Mouse (Mus musculus) left cerebral cortex, adult 2 months (tissue): ENCODE data around the gene Trir. TPM values are rescaled to one million over a fixed set of nuclear protein-coding genes. Genes with fewer than 3 reads are reported as not detected.
A peak's percentile ranks its signal among the peaks of the same experiment; 100 is the strongest.

Source experiments
- DNase-seq, 2 experiments: peaks; one replicate each; pipeline ENCODE4 v3.0.0; 2021 to 2022; ENCODE audit warnings: low spot score in 2 of 2, mixed read lengths in 1 of 2; ENCODE audit errors: extremely low spot score in 1 of 2
- H3K27ac ChIP-seq: fragments of 200-600 bp; 2 replicates; pipeline ENCODE4 v1.8.1; 2022
- H3K4me3 ChIP-seq: fragments of 200-600 bp; 2 replicates; pipeline ENCODE4 v1.8.1; 2022
- CTCF ChIP-seq: fragments of 200-600 bp; IDR thresholded peaks from 2 replicates; pipeline ENCODE4 v1.8.1; 2022; ENCODE audit warnings: antibody characterized with exemption, mild to moderate bottlenecking, moderate library complexity
- intact Hi-C: fragments of 180-260 bp; cut with DNase I; formaldehyde crosslinking; loops from one replicate; pipeline ENCODE4 v1.15.1; 2025
- total RNA-seq, 2 experiments: library from RNA; stranded (reverse); gene quantifications; 2 replicates each; pipeline ENCODE4 v1.2.3; 2021

Trir gene
- total RNA-seq, 2 experiments from 2014 or later, result 124 to 132 TPM

DNA sequence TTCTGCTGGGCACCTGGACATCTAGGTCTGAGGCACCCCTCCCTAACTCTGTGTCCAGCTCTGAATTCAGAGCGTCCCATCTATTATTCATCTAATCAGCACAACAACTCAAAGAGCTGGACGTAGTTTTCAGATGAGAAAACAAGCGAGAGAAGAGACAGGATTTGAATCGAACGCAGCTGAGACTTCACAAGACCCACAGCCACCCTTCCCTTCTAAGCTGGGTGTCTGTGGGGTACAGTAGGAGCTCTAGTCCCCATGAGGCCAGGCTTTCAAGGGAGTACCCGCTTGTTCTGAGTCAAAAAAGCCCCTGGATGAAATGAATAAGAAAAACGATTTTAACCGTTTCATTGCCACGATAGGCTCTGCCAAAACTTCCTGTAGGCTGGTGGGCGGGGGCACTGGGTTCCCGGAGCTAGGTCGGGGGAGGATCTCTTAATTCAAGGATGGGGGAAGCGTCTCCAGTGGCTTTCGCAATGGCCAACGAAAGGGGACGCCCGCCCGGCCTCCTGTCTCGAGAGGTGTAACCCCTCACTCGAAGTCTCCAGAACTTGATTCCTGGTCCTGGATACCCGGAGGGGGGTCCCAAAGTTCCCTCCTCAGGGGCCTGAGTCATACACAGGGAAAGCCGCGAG is 41.5 kb upstream of the Trir start:
- no peak for DNase-seq
- TF ChIP-seq CTCF, result no peak
- peak overlapping the region; percentile 60 for H3K4me3 ChIP-seq
- intact Hi-C loops, result no loop called here
- peak overlapping the region; percentile 91 for H3K27ac ChIP-seq

DNA sequence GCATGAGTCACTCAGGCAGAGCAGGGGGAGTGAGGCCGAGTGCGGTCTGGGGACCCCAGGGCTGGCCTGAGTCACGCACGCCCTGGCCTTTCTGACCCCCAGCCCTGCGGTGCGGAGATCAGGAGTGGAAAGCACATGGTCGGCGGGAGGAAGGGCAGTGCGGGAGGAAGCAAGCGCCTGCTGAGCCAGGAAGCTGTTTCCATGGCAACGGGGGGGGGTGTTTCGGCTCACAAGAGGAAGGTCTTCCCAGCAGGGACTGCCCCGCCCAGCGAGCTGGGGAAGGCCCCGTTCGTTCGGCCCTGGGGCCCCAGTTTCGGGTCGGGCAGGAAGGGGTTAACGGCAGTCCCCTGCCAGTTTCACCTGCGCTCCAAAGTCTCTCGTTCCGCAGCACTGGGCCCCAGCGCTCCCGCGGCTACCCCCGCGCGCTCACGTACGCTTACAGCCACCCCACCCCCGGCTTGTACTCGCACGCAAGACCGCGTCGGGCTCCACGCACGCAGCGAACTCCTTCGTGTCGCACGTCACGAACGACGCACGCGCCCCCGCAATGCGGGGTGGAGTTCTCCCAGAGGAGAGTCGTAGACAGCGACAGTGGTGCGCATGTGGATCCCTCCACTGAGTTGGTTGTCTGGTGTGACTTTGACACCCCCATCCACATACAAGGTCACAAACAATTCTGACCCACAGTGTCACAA is 40.8 kb upstream of the Trir start:
- no peak for TF ChIP-seq CTCF
- Histone ChIP-seq H3K4me3 (peak overlapping the region; percentile 60), H3K27ac (peak overlapping the region; percentile 91)
- intact Hi-C loops, result loop anchor here (1.0 kb wide), 1 partner anchor 8 kb away; the partner anchor contains the start of gene Junb
- peak; percentile 93 to 96 for DNase-seq

DNA sequence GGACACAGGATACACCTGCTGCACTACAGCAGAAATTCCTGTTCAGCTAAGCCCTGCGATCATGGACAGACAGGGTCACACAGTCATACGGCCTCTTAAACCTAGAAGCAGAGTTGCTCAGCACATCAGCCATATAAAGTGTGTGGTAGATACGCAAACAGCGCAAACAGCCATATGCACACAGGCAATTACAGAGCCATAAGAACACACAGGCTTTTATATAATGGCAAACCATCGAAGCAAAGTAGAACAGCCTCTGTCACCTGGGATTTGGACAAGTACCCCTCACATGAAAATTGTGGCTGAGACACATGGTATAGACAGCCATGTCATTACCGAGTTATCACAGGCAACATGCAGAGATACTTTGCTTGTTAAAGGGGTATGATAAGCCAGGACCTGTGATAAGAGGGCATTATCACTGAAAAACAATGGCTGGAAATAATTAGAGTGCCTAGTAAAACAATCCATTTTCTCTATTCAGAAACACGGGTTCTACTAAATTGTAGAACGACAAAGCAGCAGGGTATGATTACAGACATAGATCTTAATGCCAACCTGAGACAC is 40.2 kb upstream of the Trir start:
- intact Hi-C loops, result loop anchor here (1.0 kb wide), 1 partner anchor 8 kb away; the partner anchor contains the start of gene Junb
- peak overlapping the region; percentile 91 for H3K27ac ChIP-seq
- no peak for TF ChIP-seq CTCF
- DNase-seq, result no peak
- peak overlapping the region; percentile 60 for H3K4me3 ChIP-seq

DNA sequence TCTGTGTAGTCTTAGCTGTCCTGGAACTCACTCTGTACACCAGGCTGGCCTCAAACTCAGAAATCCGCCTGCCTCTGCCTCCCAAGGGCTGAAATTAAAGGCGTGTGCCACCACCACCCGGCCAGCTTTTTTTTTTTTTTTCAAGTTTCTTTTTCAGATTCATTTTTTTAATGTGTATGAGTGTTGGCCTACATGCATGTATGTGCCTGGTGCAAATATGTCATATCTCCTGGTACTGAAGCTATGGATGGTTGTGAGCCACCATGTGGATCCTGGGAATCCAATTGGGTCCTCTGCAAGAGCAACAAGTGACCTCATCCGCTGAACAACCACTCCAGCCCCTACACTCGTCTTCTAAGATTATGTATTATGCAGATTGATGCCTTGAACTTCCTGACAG is 39.2 kb upstream of the Trir start:
- TF ChIP-seq CTCF, result no peak
- intact Hi-C loops, result no loop called here
- no peak overlapping the region for H3K27ac ChIP-seq
- no peak overlapping the region for H3K4me3 ChIP-seq
- no peak for DNase-seq

GRCm38 (mm10) chr8:84987903-84988302 is 38.7 kb upstream of the Trir start:
- TF ChIP-seq CTCF, result no peak
- intact Hi-C loops, result no loop called here
- Histone ChIP-seq H3K27ac (no peak overlapping the region), H3K4me3 (no peak overlapping the region)
- DNase-seq, result no peak

- H3K27ac ChIP-seq, result peak overlapping the region; percentile 82
- no peak for TF ChIP-seq CTCF
- peak overlapping the region; percentile 71; the same call in 1 of the 2 replicates for H3K4me3 ChIP-seq
- intact Hi-C loops, result no loop called here
- DNase-seq, result no peak
Measured at GRCm38 (mm10) chr8:84989311-84989731, 37.3 kb upstream of the Trir start.

- peak overlapping the region; percentile 71 for H3K4me3 ChIP-seq
- intact Hi-C loops, result loop anchor here (1.0 kb wide), 1 partner anchor 16 kb away; no protein-coding TSS in a partner anchor
- peak overlapping the region; percentile 82 for H3K27ac ChIP-seq
- TF ChIP-seq CTCF, result peak; percentile 66
- peak; percentile 86 to 88 for DNase-seq
Measured at GRCm38 (mm10) chr8:84989810-84990209, 36.8 kb upstream of the Trir start.

DNA sequence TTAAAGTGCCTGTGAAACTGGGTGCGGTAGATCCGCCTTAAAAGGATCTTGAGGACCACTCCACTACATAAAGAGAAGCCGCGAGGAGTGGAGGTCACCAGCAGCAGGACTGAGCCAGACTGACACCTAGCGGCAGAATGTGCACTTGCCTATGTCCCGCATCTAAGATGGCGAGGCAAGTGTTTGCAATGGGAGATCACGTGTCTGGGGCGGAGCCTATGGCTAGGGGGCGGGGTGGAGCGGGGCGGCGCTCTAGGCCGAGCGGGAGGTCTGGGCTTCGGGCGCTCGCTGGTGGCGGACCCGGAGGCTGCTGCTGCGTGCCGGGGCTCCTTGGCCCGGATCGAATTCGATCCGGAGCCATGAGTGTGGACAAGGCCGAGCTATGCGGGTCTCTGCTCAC is 36.3 kb upstream of the Trir start, which contains the start of gene Hook2:
Gene Hook2, plus strand, starts transcription at position 255 of the 400 bp plus-strand sequence.
- intact Hi-C loops, result loop anchor here (1.0 kb wide), 1 partner anchor 16 kb away; no protein-coding TSS in a partner anchor
- peak; percentile 70 for TF ChIP-seq CTCF
- peak within 1 kb of the TSS; percentile 82 for H3K27ac ChIP-seq

DNA sequence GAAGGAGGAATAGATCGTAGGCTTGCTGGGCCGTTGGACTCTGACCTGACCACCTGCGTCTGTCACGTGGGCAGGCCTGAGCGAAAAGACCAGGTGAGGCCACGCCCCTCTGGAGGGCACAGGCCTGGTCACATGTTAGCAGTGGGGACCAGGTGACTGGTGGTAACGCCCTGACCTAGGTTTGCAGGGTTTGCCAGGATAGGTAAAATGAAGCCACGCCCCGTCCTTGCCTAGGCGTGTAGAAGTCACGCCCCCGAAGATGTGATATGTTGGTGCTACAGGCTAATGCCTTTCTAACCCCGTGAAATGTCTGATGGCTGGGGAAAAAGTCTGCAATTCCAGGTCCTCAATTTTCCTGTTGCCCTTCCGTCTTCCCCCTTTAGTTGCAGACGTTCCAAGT is 35.8 kb upstream of the Trir start:
- Histone ChIP-seq H3K27ac (peak overlapping the region; percentile 54), H3K4me3 (peak overlapping the region; percentile 71)
- no peak for DNase-seq
- intact Hi-C loops, result loop anchor here (1.0 kb wide), 1 partner anchor 17 kb away; no protein-coding TSS in a partner anchor
- TF ChIP-seq CTCF, result no peak

More for the DNA sequence above, 36.3 kb upstream of the Trir start, which contains the start of gene Hook2:
- peak; percentile 95 to 96 for DNase-seq
- peak within 1 kb of the TSS; percentile 71 for H3K4me3 ChIP-seq

- Histone ChIP-seq H3K27ac (no peak overlapping the region), H3K4me3 (no peak overlapping the region)
- TF ChIP-seq CTCF, result no peak
- no peak for DNase-seq
- intact Hi-C loops, result no loop called here
Measured at GRCm38 (mm10) chr8:84994375-84994774, 32.2 kb upstream of the Trir start.

- intact Hi-C loops, result no loop called here
- TF ChIP-seq CTCF, result no peak
- no peak for DNase-seq
- Histone ChIP-seq H3K27ac (no peak overlapping the region), H3K4me3 (no peak overlapping the region)
Measured at GRCm38 (mm10) chr8:84995680-84996079, 30.9 kb upstream of the Trir start.

GRCm38 (mm10) chr8:84996978-84997377 is 29.6 kb upstream of the Trir start:
- no peak overlapping the region for H3K27ac ChIP-seq
- H3K4me3 ChIP-seq, result no peak overlapping the region
- intact Hi-C loops, result no loop called here
- DNase-seq, result no peak
- TF ChIP-seq CTCF, result no peak
